Mouse (Mus musculus): ENCODE results near the gene Ankle2. TPM values are rescaled to one million over a fixed set of nuclear protein-coding genes. Genes with fewer than 3 reads are reported as not detected.
A peak's percentile ranks its signal among the peaks of the same experiment; 100 is the strongest.

Ankle2 gene
- total RNA-seq (2021): 10 to 100 TPM; 36.1 to 41.3 TPM

DNA sequence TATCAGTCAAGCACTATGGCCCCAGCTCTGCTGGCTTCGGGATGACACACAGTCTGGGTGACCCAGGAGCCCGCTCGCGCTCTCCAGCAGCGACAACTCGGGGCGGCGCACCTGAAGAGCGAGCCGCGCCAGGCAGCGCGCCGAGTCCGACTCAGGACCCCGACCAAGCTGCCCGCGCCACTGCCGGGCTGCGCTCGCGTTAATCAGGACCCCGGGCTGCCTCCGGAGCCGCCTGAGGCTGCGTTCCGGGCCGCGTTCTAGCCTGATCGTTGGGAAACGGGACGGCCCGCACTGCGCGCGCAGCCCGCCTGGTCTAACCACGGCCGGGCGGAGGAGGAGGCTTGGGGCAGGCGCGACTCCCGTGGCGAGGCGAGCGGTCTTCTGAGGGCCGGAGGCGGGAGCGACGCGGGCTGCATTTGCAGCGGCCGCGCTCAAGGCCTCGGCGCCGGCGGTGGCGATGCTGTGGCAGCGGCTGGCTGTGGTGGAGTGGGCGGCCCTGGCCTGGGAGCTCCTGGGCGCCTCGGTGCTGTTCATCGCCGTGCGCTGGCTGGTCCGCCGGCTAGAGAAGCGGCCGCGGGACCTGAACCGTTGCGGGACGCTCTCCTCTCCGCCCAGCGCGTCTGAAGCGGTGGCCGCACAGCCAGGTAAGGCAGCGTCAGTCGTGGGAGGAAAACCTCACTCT is at the start of gene Ankle2:
Ankle2 (plus strand) TSS at position 225 of the 682 bp plus-strand sequence.
- peak; percentile 91 to 93 for DNase-seq (ENCODE audit: extremely low spot score in 1 of 2, low spot score in 1 of 2)

DNA sequence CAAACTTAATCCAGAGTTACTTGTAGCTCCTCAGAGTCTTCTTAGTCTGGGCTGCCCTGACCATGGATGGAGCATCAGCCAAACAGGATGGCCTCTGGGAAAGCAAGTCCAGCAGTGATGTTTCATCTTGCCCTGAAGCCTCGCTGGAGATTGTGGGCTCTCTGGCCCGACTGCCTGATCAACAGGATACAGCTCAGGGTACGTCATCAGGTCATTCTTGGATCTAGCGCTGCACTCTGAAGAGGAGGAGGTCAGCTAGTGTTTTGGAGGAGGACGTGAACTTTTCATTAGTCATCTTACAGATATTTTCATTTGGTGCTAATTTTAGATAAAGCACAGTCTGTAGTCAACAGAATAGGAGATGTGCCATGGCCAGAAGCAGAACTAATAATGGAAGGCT is 49.1 kb upstream of the Ankle2 start:
- no peak for DNase-seq (ENCODE audit: extremely low spot score in 1 of 2, low spot score in 1 of 2)

DNA sequence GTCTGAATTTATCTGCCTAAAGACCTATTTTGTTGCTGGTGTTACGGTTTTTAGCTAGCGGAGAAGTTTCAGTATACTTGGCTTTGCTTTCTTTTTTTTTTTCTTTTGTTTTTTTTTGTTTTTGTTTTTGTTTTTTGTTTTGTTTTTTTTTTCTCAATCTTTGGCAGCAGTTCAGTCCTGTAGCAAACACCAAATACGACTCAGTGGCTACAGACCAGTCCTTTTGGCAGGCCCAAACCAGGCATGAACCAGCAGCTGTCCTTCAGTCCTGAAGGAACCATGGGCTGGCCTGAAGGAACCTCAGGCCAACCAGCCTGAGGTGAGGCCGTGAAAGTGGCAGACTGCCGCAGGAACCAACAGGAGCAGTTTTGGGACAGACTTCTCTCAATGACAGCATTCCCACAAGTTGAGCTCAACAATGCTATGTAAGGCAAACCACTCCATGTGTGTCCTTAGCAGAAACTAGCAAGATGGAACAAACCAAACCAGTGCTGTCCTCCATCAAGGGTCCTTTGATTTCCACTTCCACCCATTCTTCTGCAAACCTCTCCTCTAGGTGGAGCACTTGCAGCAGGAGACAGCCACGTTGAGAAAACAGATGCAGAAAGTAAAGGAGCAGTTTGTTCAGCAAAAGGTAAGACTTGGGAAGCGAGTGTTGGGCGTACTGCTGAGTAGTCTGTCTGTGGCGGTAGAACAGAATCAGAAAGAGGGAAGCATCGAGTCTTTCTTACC is 27.5 kb upstream of the Ankle2 start:
- DNase-seq (ENCODE audit: extremely low spot score in 1 of 2, low spot score in 1 of 2): no peak

DNA sequence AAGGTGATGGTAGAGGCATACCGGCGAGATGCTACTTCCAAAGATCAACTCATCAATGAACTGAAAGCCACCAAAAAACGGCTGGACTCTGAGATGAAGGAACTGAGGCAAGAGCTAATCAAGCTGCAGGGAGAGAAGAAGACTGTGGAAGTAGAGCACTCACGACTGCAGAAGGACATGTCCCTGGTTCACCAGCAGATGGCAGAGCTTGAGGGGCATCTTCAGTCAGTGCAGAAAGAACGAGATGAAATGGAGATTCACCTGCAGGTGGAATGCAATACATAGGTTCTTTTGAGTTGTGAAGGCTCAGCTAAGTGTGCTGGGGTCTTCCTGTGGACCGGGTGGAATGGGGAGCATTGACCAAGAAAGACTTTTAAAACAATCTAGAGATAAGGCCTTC is 26.0 kb upstream of the Ankle2 start:
- DNase-seq (ENCODE audit: extremely low spot score in 1 of 2, low spot score in 1 of 2): no peak

DNA sequence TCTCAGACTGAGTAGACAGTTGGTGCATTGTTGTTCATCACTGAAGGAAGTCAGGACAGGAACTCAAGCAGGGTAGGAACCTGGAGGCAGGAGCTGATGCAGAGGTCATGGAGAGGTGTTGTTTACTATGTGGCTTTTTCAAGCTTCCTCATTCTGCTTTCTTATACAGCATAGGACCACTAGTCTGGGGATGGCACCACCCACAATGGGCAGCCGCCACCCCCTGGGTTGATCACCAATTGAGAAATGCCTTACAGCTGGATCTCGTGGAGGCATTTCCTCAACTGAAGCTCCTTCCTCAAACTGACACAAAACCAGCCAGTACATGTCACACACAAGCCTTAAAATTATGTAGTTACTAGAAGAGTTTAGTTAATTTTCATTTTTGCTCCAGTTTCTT is 19.5 kb upstream of the Ankle2 start:
- no peak for DNase-seq (ENCODE audit: extremely low spot score in 1 of 2, low spot score in 1 of 2)

DNA sequence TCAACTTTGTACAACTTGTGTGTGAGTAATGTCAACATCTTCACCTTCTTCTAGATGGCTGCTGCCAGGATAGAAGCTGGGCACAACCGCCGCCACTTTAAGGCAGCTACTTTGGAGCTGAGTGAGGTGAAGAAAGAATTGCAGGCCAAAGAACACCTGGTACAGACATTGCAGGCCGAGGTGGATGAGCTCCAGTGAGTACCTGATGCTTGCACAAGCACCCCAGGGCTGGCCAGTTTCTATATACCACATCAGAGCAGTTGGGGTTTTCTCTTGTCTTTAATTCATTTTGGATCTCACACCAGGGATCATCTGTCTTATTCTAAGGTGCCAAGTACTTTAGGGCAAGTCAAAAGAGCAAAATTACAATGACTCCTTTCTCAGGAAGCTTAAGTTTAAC is 14.0 kb upstream of the Ankle2 start:
- DNase-seq (ENCODE audit: extremely low spot score in 1 of 2, low spot score in 1 of 2): no peak

DNA sequence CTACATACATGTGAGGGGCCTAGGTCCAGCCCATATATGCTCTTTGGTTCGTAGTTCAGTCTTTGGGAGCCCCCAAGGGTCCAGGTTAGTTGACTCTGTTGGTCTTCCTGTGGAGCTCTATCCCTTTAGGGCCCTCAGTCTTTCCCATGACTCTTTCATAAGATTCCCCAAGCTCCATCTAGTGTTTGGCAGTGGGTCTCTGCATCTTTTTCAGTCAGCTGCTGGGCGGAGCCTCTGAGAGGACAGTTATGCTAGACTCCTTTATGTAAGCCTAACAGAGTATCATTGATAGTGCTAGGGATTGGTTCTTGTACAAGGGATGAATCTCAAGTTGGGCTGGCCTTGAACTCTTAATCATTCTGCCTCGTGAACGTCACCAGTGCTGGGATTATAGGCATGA is 10.5 kb upstream of the Ankle2 start:
- DNase-seq (ENCODE audit: extremely low spot score in 1 of 2, low spot score in 1 of 2): no peak

DNA sequence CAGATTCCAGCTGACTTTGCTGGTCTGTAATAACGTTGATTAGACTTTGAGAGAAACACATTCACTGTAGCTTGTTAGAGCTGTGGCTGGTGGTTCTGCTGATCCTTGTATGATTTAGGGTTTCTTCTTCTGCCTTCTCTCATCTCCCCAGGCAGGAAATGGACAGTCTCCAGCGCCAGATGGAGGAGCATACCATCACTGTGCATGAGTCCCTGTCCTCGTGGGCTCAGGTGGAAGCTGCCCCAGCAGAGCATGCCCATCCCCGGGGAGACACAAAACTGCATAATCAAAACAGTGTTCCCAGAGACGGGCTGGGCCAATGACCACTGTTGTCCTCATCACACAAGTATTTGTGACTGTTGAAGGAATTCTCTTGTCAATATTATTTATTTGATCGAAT is 8.0 kb upstream of the Ankle2 start:
- no peak for DNase-seq (ENCODE audit: extremely low spot score in 1 of 2, low spot score in 1 of 2)

DNA sequence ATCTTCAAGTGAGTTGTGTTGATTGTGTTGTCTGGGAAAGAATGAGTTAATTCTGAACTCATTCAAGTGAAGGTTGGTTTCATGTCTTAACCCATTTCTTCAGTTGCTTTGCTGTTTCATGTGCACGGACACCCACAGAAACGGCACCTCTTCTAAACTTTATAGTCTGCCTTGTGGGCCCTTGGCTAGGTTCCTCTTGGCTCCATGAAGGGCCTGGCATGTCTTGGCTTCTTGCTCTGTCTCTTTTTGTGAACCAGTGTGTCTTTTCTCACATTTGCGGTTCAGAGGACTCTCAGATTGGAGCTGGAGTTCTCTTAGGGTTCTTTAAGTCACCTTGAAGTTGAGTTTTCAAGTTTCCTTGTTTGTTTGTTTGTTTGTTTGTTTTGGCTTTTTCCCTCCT is 5.7 kb upstream of the Ankle2 start:
- no peak for DNase-seq (ENCODE audit: extremely low spot score in 1 of 2, low spot score in 1 of 2)

DNA sequence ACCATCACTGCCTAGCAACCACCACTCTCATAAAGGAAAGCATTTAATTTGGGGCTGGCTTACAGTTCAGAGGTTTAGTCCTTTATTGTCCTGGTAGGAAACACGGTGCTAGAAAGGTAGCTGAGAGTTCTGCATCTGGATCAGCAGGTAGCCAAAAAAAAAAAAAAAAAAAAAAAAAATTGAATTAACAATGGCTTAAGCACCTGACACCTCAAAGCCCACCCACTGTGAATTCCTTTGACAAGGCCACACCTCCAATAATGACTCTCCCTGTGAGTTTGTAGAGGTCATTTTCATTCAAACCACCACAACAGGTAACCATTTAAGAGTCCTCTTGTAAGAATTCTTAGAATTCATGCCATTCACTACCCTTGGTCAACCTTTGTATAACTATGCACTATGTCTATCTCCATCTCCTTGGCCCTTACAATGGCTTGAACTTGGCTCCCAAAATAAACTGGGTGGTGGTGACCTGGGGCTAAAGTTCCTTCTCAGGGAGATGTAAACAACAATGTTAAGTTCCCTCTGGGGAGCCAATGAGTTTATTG is 3.4 kb upstream of the Ankle2 start:
- DNase-seq (ENCODE audit: extremely low spot score in 1 of 2, low spot score in 1 of 2): no peak

DNA sequence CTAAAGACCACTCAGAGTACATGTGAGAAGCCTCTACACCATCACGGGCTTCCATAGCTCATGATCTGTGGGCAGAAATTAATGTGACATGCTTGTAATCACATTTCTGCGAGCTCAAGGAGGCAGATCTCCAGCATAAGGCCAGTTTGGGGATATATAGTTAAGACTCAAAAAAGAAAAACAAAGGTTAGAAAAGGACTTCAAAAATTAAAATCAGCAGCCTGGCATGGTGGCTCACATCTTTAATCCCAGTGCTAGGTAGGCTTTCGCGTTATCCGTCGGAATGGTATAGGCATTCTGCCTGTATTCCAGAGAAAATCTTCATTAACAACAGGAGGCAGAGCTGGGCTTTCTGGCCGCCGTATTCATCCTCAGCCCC is 414 bp upstream of the Ankle2 start:
- DNase-seq (ENCODE audit: extremely low spot score in 1 of 2, low spot score in 1 of 2): peak in 1 of 2 experiments; percentile 5

DNA sequence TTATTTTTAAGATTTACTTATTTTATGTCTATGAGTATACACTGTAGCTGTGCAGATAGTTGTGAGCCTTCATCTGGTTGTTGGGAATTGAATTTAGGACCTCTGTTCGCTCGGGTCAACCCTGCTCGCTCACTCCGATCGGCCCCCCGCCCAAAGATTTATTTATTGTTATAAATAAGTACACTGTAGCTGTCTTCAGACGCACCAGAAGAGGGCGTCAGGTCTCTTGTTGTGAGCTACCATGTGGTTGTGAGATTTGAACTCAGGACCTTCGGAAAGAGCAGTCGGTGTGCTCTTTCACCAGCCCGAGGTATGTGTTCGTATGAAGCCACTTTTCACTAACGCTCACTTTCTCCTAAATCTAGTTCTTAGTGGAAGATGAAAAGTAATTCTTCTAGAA is 834 bp downstream of the Ankle2 start:
- DNase-seq (ENCODE audit: extremely low spot score in 1 of 2, low spot score in 1 of 2): no peak

DNA sequence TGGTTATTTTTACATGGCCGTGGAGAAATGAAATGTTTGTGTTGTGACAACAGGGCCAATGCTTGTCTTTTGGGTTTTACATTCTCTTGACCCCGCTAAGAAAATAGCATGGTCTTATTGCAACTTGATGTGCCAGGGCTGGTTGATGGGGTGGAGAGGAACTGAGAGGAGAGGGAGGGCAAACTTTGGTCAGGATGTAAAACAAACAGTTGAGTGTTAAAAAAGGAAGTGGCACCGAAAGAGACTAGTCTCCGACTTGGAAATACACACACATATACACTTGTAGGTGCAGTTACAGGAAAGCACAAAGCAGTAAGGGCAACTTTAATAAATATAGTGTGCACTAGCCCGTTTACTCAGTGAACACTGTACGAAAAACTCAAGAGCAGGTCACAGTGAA is 1.5 kb downstream of the Ankle2 start:
- DNase-seq (ENCODE audit: extremely low spot score in 1 of 2, low spot score in 1 of 2): no peak

DNA sequence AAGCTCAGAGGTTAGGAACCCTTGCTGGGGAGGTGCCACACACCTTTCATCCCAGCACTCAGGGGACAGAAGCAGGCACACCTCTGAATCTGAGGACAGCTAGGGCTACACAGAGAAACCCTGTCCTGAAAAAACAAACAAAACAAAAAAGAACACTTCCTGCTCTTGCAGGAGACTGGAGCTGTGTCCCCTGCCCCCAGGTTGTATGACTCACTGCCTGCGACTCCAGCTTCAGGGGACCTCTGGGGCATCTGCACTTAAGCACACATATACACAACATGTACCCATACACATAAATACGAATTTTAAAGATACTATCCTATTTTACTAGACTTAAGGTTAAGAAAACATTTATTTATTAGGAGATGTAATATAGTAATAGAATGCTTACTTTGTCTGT is 13.3 kb downstream of the Ankle2 start:
- DNase-seq (ENCODE audit: extremely low spot score in 1 of 2, low spot score in 1 of 2): no peak

DNA sequence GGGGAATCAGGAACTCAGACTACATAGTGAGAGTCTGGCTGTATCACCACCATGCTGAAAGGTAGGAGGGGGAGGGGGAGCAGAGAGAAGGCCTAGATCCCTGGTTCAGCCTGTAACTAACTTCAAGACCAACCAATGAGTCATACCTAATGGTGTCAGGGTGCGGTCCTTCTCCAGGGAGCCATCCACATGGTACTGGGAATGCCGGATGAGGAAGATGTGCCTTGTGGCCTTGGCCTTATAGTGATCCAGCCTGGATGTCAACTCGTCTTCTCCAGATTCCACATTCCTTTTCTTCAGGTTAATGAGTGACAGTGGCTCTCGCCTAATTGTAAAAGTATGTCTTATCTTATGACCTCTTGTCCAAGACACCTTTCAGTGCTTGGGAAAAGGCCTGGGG is 36.1 kb downstream of the Ankle2 start:
- no peak for DNase-seq (ENCODE audit: extremely low spot score in 1 of 2, low spot score in 1 of 2)

DNA sequence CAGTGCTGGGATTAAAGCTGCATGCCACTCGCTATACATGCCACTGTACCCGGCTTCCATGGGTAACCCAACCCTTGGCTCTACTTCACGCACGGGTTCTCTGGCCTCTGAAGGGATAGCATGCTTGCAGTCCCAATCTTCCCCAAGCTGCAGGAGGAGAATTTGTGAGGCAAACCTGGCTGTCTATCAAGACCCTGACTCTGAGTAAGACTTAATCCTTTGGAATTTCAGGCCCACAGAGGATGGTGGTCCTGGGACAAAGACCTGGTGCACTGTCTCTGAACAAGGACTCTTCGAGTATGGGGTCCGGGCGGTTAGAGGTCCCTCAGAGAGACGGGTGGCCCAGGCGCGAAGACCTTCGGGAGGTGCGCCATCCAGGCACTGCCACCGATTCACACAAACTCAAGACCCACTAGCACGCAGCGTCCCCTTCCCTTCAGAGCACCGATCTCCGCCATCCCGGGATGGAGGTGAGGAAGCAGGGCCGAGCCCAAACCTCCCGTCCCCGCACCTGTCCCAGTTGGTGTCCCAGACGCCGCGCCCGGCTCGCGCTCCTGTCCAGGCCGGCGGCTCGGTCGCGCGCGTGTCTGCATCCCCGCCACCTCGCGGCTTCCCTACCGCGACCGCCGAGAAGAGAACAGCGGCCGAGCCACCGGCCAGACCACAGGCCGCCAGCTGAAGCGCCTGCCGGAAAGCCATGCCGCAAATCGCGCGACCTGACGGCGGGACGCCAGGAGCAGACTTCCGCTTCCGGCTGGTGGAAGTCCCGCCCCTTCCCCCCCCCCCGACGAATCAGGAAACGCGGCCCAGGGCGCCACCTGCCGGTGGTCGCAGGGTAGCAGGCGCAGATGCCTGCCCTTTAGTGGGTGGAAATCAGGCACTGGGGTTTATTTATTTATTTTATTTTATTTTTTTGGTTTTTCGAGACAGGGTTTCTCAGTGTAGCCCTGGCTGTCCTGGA is 38.6 kb downstream of the Ankle2 start, which contains the start of gene Pgam5:
Pgam5 (minus strand) TSS at position 773 of the 961 bp plus-strand sequence.
- DNase-seq (ENCODE audit: extremely low spot score in 1 of 2, low spot score in 1 of 2): peak; percentile 81 to 93

DNA sequence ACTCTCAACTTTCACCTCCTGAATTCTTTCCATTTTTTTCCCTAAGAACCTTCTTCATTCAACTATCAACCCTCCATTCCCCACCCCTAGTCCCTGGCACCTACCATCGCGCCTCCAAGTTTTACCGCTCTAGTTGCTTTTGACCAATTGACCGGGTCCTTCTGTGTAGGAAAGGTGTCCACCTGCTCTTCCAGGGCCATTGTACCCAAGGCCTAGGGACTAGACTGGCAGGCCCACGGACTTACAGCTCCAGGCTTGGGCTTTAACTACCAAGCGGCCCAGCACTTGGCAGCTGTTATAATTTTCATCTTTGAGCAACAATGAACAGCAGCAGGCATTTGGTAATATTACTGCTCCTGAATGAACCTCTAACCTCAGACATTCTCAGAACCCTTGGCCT is 39.4 kb downstream of the Ankle2 start:
- DNase-seq (ENCODE audit: extremely low spot score in 1 of 2, low spot score in 1 of 2): no peak

DNA sequence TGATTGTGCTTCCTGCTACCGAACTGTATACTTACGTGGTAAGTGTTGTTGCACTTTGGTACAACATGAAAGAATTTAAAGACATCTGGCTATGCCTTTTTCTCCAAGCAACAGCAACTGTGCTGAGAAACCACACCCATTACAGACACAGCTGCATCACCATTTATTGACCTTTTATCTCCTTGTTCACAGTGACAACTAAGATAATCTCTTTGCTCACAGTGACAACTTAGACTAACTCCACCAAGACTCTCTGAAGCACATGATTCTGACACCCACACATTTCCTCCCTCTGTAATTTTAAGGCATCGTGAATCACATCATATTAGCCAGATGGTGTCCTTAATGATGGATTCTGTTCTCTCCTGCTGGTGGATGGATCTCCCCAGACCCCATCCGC is 43.3 kb downstream of the Ankle2 start:
- DNase-seq (ENCODE audit: extremely low spot score in 1 of 2, low spot score in 1 of 2): no peak

DNA sequence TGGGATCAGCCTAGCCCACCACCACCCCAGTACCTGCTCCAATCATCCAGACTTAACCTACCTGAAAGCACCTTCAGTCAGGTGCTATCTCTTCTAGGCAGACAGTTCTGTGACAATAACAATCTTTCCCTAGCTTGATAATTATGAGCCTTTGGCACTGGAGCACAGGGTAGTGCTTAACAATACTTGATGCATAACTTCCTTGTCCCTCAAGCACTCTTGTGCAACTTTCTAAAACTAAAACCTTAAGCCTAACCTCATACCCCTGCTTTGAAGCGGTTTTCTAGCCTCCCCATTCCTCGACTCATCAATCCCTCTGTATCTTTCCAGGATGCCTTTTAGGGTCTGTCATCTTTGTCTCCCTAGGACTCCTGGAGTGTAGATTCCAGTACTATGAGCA is 44.0 kb downstream of the Ankle2 start:
- no peak for DNase-seq (ENCODE audit: extremely low spot score in 1 of 2, low spot score in 1 of 2)

DNA sequence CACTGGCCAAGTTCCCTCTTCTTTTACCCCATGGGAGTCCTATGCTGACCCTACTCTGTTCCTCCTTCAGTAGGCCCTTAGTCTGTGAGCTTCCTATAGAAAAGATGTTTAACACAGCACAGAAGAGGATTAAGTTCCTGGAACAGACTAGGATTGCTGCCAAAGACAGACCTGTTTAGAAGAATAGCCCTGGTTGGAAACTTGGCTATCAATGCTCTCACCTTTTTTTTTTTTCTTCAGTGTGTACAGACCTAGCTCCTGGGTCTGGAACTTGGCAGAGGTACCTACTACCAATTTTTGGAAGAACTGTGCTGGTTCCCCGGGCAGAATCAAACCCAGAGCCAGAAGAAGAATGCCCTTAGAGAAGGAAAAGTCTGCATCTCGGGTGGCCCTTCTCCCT is 45.6 kb downstream of the Ankle2 start:
- DNase-seq (ENCODE audit: extremely low spot score in 1 of 2, low spot score in 1 of 2): no peak

DNA sequence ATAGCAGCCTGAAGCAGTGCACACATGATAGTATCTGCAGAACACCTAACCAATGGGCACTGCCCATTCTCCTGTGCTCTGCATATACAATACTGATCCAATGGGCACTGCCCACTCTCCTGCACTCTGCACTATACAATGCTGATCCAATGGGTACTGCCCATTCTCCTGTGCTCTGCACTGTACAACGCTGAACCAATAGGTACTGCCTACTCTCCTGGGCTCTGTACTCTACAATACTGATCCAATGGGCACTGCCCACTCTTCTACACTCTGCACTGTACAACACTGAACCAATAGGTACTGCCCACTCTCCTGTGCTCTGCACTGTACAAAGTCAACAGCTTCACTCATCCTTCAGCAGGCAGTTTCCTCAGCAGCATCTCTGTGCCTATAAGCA is 46.1 kb downstream of the Ankle2 start:
- DNase-seq (ENCODE audit: extremely low spot score in 1 of 2, low spot score in 1 of 2): no peak
